Mouse (Mus musculus): ENCODE data around the gene Fignl1.

DNA sequence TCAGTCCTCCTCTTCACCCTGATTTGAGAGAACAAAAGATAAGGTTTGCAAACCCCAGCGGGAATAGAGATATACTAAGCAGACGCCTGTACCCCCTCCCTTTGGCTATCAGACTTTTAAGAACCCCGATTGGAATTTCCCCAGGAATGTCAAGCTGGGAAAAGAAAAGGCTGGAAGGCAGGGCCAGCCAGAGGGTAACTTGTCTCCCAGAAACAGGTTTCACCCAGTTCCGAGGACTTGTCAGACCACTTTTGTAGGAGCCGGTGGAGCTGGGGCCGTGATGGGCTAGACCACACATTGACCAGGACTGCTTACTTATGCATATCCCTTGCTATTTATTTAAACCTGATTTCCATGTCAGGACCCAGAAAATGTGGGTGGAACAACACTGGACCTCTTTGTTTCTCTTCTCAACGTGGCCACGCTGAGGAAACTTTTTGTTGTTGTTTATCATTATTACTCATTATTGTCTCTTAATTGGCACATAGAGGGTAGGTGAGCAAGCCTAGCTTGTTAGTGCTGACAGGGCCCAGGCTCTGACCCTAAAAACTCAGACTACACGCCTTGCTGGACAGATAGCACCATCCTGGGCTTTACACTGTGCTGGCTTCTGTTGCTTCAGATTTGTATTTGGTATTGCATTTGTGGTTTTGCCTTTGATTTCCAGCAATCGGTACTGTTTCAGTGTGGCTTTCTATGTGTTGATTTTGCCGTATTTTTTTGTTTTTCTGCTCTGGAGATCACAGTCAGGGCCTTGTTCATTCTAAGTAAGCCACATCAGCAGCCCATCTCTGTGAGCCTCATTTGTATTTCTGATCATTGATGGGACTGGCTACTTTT lies 20.6 kb upstream of the Fignl1 start:
- no peak for TF ChIP-seq CTCF (IDR thresholded peaks at IDR 0.05)
- TF ChIP-seq EP300 (IDR thresholded peaks at IDR 0.05; ENCODE audit: insufficient read depth, low read depth, low read length), result no peak
